Mouse (Mus musculus): ENCODE measurements at regions not wholly inside any gene's neighbourhood (a gene's known extent, or its start where the extent isn't known, plus 50 kb on each side); places are given as distances from the start of the nearest gene placed in this dataset.
"Not testable (repeated sequence)": the region's sequence is repeated elsewhere in the genome, so short reads cannot be mapped to it uniquely, and the experiment has no call there.

- DNase-seq (ENCODE audit: low spot score in 2 of 2) = not testable (repeated sequence)
Measured at GRCm38 (mm10) chr6:133724627-133725026, 128.9 kb downstream of the Kap start.

DNA sequence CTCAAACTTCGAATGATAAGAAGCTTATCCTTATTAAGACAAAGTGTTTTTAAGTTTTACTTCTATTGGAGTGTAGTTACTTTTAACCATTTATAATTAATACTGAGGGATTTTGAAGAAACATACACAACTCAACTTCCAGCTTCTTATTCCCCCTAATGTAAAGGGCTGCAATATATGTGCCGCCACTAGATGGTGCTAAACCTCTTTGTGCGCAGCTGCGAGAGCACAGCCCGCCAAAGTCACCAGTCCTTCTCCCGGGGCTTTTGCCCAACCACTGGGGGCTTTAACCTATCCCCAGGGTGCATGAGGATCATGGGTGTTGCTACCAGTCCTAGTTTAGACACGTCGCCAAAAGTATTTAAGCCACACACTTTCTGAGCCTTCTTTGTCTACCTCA, 146.8 kb downstream of the Kap start:
- DNase-seq (ENCODE audit: low spot score in 2 of 2) = peak in 1 of 2 experiments; percentile 14

DNA sequence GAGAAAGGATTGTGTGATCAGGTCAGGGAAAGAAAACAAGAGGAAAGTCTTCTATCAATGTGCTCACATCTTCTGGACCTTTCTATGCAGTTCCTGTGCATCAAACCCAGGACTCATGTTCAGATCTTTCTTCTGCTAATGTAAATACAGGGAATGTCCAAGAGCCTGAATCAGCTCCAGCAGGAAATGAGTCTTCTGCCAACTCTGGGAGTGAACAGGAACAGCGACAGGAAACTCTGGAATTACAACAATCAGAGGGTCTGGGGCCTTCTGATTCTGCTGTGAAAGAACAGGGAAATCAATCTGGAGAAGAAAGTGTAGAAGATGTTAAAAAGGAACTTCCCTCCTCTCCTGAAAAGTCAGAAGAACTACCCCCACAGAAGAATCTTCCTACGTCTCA, 151.9 kb downstream of the Kap start:
- no peak for DNase-seq (ENCODE audit: low spot score in 2 of 2)

All from cerebellum, postnatal 4 days (tissue).